Mouse (Mus musculus): ENCODE results near the gene Dazl. TPM values are rescaled to one million over a fixed set of nuclear protein-coding genes. Genes with fewer than 3 reads are reported as not detected.

Dazl gene
- polyA plus RNA-seq, 1 experiment from 2014 or later: 0.21 TPM

GRCm38 (mm10) chr17:50231206-50231605 is 62.2 kb downstream of the Dazl start:
- no peaks in the 10 kb centered on the region for H3K36me3 ChIP-seq
- no peak overlapping the region for H3K4me2 ChIP-seq
- 85% methylated on average over 8 of the region's 8 CpGs for WGBS (ENCODE audit: insufficient replicate concordance)
- H3K9ac ChIP-seq: no peak overlapping the region
- ATAC-seq (ENCODE audit: low read depth) (no peak), DNase-seq (no peak)
- H3K9me3 ChIP-seq (replicated peaks): no peaks in the 10 kb centered on the region
- no peak overlapping the region for H3K27ac ChIP-seq
- no peaks in the 10 kb centered on the region for H3K27me3 ChIP-seq
- H3K4me1 ChIP-seq (replicated peaks): 0 out of 2 replicates have a peak, but pooled peaks cover 3% of the 10 kb centered on the region
- no peak overlapping the region for H3K4me3 ChIP-seq (replicated peaks)

- 56% methylated on average over 4 of the region's 4 CpGs for WGBS (ENCODE audit: insufficient replicate concordance)
- Histone ChIP-seq H3K4me3 (replicated peaks) (no peak overlapping the region), H3K9me3 (replicated peaks) (no peaks in the 10 kb centered on the region), H3K9ac (no peak overlapping the region), H3K27ac (no peak overlapping the region), H3K27me3 (no peaks in the 10 kb centered on the region), H3K36me3 (no peaks in the 10 kb centered on the region), H3K4me1 (replicated peaks) (no peaks in the 10 kb centered on the region), H3K4me2 (no peak overlapping the region)
- DNase-seq (no peak), ATAC-seq (ENCODE audit: low read depth) (no peak)
These were observed 63.9 kb downstream of the Dazl start for GRCm38 (mm10) chr17:50229534-50229933.

Other genes with a start within 250 kb of the Dazl start
- gene Rftn1, start 103.0 kb downstream of the Dazl start, polyA plus RNA-seq (2015; fragmentation: Nextera tagmentation; extraction: Ambion mirVana): 5.7 and 6.0 TPM in 2 replicates
- 1.1 and 1.4 TPM in 2 replicates for gene Plcl2, start 215.8 kb upstream of the Dazl start, polyA plus RNA-seq (2015; fragmentation: Nextera tagmentation; extraction: Ambion mirVana)